Mouse (Mus musculus) liver, embryonic 11.5 days (tissue): Measurements from ENCODE around the gene Dlg2. TPM values are rescaled to one million over a fixed set of nuclear protein-coding genes. Genes with fewer than 3 reads are reported as not detected.

Experiments
- ATAC-seq: fragments of 200-750 bp; cut with Nextera tagmentation; replicated peaks from 2 replicates; pipeline ENCODE4 v1.8.0; 2017; ENCODE audit warnings: moderate number of reproducible peaks, mild to moderate bottlenecking, moderate TSS enrichment, moderate library complexity; ENCODE audit not compliant: low FRiP score
- DNase-seq: peaks from one replicate; pipeline ENCODE4 v3.0.0-alpha.2; 2017; ENCODE audit warnings: low spot score
- H3K27ac ChIP-seq: fragments of 300-500 bp; sonication (generic); 2 replicates; pipeline ENCODE4 v1.5.1; 2014; ENCODE audit warnings: mild to moderate bottlenecking, low read depth, low read length, control low read depth
- H3K27me3 ChIP-seq: fragments of 300-500 bp; sonication (generic); replicated peaks from 2 replicates; pipeline ENCODE4 v1.6.1; 2014; ENCODE audit warnings: low read length, mixed read lengths; ENCODE audit not compliant: control insufficient read depth, insufficient read depth
- H3K36me3 ChIP-seq: fragments of 300-500 bp; sonication (generic); 2 replicates; pipeline ENCODE4 v1.6.1; 2014; ENCODE audit warnings: mild to moderate bottlenecking, low read length, moderate library complexity, mixed read lengths; ENCODE audit not compliant: control insufficient read depth, insufficient read depth
- H3K4me1 ChIP-seq: fragments of 300-500 bp; sonication (generic); replicated peaks from 2 replicates; pipeline ENCODE4 v1.6.1; 2014; ENCODE audit warnings: low read length, mixed read lengths; ENCODE audit not compliant: control insufficient read depth, insufficient read depth
- H3K4me2 ChIP-seq: fragments of 300-500 bp; sonication (generic); 2 replicates; pipeline ENCODE4 v1.6.1; 2014; ENCODE audit warnings: mild to moderate bottlenecking, control low read depth, moderate library complexity
- H3K4me3 ChIP-seq: fragments of 300-500 bp; sonication (generic); 2 replicates; pipeline ENCODE4 v1.5.1; 2014; ENCODE audit warnings: low read depth, low read length, control low read depth
- H3K9ac ChIP-seq: fragments of 300-500 bp; sonication (generic); 2 replicates; pipeline ENCODE4 v1.6.1; 2014; ENCODE audit warnings: low read depth, low read length, control low read depth
- H3K9me3 ChIP-seq: fragments of 300-500 bp; sonication (generic); 2 replicates; pipeline ENCODE4 v1.6.1; 2016; ENCODE audit warnings: low read length, inconsistent platforms, mixed read lengths; ENCODE audit not compliant: control insufficient read depth
- WGBS: fragments of 180-500 bp; shearing (Covaris S2); extraction: QIAGEN DNeasy Blood & Tissue Kit; methylation state at CpG from one replicate; pipeline ENCODE4 v1.1.7; 2014; 5-methylcytosine and 5-hydroxymethylcytosine counted together
- polyA plus RNA-seq: library from polyadenylated mRNA; unstranded; fragments of >200 nt; fragmentation: Nextera tagmentation; extraction: Ambion mirVana; gene quantifications from 2 replicates; pipeline ENCODE4 v1.2.1, GENCODE M21; 2014

The Dlg2 gene
- polyA plus RNA-seq, 1 experiment from 2014 or later: 0.96 TPM

DNA sequence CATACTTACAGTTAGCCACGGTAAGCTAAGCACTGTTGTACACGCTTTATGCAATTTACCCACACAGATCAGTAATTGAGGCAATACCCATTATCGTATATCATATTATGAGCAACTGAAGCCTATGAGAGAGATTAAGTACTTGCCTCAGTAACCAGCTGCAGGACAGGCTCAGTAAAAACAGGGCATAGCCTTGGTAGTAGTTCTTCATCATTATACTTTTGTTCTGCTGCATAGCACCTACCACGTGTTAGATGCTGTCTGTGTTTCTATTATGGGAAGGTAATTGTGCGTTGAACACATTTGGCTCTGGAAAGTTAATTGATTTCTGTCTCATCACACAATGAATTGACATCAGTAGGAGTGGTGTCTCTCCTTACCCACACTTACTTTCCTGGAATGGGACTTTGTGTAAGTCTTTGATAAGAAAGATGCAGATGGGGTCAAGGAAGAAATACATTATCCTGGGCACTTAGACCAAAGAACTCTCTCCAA is 1897.4 kb downstream of the Dlg2 start:
- 83% methylated on average over 5 of the region's 5 CpGs for WGBS
- no peaks in the 10 kb centered on the region for H3K36me3 ChIP-seq
- no peak overlapping the region for H3K27ac ChIP-seq
- H3K9me3 ChIP-seq: no peaks in the 10 kb centered on the region
- H3K4me3 ChIP-seq: no peak overlapping the region
- DNase-seq (no peak), ATAC-seq (no peak)
- H3K4me1 ChIP-seq: no peaks in the 10 kb centered on the region
- H3K4me2 ChIP-seq: no peak overlapping the region
- H3K9ac ChIP-seq: no peak overlapping the region
- no peaks in the 10 kb centered on the region for H3K27me3 ChIP-seq

- H3K9ac ChIP-seq: no peak overlapping the region
- WGBS: 80% methylated on average over 5 of the region's 5 CpGs
- H3K4me1 ChIP-seq: no peaks in the 10 kb centered on the region
- ATAC-seq (no peak), DNase-seq (no peak)
- H3K9me3 ChIP-seq: no peaks in the 10 kb centered on the region
- H3K4me2 ChIP-seq: no peak overlapping the region
- H3K4me3 ChIP-seq: no peak overlapping the region
- H3K36me3 ChIP-seq: no peaks in the 10 kb centered on the region
- H3K27me3 ChIP-seq: no peaks in the 10 kb centered on the region
- no peak overlapping the region for H3K27ac ChIP-seq
Measured at GRCm38 (mm10) chr7:92383913-92384484, 1907.5 kb downstream of the Dlg2 start.

GRCm38 (mm10) chr7:92392052-92392640 is 1915.7 kb downstream of the Dlg2 start:
- no peak overlapping the region for H3K4me3 ChIP-seq
- H3K9me3 ChIP-seq: no peaks in the 10 kb centered on the region
- H3K36me3 ChIP-seq: no peaks in the 10 kb centered on the region
- no peak overlapping the region for H3K9ac ChIP-seq
- no peak overlapping the region for H3K4me2 ChIP-seq
- WGBS: 75% methylated on average over 6 of the region's 6 CpGs
- DNase-seq (no peak), ATAC-seq (no peak)
- H3K4me1 ChIP-seq: no peaks in the 10 kb centered on the region
- no peak overlapping the region for H3K27ac ChIP-seq
- no peaks in the 10 kb centered on the region for H3K27me3 ChIP-seq

- H3K4me3 ChIP-seq: no peak overlapping the region
- no peaks in the 10 kb centered on the region for H3K27me3 ChIP-seq
- H3K4me2 ChIP-seq: no peak overlapping the region
- H3K4me1 ChIP-seq: no peaks in the 10 kb centered on the region
- H3K9me3 ChIP-seq: no peaks in the 10 kb centered on the region
- DNase-seq: no peak
- H3K27ac ChIP-seq: no peak overlapping the region
- no peaks in the 10 kb centered on the region for H3K36me3 ChIP-seq
- ATAC-seq: no peak
- 76% methylated on average over 1 of the region's 1 CpGs for WGBS
- H3K9ac ChIP-seq: no peak overlapping the region
Measured at GRCm38 (mm10) chr7:92396783-92397182, 1920.3 kb downstream of the Dlg2 start.

DNA sequence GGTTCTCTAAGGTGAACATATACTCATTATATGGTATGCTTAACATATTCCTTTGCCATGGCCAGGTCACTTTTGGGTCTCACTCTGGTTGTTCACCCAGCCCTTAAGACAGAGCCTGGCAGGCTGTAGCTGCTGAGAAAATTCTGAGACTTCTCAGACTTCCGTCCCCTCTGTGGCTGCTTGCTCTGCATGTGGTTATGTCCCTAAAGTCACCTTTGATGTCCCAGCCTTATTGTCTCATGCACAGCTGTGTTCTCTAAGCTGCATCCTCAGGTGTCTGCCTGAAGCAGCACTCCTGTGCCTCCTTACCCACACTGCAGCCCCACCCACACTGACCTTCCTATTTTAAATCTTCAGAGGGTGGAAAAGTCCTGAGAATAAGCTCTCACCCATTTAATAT is 1922.4 kb downstream of the Dlg2 start:
- no peaks in the 10 kb centered on the region for H3K9me3 ChIP-seq
- no peaks in the 10 kb centered on the region for H3K36me3 ChIP-seq
- no peak overlapping the region for H3K9ac ChIP-seq
- DNase-seq (no peak), ATAC-seq (no peak)
- WGBS: 74% methylated on average over 1 of the region's 1 CpGs
- H3K4me2 ChIP-seq: no peak overlapping the region
- no peak overlapping the region for H3K4me3 ChIP-seq
- H3K4me1 ChIP-seq: no peaks in the 10 kb centered on the region
- no peak overlapping the region for H3K27ac ChIP-seq
- H3K27me3 ChIP-seq: no peaks in the 10 kb centered on the region

DNA sequence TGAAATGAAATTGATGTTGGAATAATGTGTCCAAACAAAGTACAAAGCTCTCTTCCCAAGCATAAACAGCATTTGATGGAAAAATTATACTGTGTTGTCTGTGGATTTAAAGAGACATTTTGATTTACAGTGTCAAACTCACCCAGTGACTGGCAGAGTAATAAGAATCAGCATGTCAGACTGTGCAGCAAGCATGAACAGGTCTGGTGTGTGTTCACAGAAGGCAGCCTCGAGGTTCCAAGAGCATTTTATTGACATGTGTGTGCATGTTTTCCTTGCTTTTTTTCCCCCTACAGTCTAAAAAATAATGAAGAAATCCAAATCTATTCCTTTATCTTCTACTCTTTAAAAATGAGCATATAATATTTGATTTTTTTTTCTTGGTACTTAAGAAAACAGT is 1924.1 kb downstream of the Dlg2 start:
- H3K27me3 ChIP-seq: no peaks in the 10 kb centered on the region
- H3K9me3 ChIP-seq: no peaks in the 10 kb centered on the region
- H3K9ac ChIP-seq: no peak overlapping the region
- no peaks in the 10 kb centered on the region for H3K36me3 ChIP-seq
- H3K4me3 ChIP-seq: no peak overlapping the region
- DNase-seq (no peak), ATAC-seq (no peak)
- H3K4me2 ChIP-seq: no peak overlapping the region
- no peak overlapping the region for H3K27ac ChIP-seq
- WGBS: 50% methylated on average over 1 of the region's 1 CpGs
- no peaks in the 10 kb centered on the region for H3K4me1 ChIP-seq

DNA sequence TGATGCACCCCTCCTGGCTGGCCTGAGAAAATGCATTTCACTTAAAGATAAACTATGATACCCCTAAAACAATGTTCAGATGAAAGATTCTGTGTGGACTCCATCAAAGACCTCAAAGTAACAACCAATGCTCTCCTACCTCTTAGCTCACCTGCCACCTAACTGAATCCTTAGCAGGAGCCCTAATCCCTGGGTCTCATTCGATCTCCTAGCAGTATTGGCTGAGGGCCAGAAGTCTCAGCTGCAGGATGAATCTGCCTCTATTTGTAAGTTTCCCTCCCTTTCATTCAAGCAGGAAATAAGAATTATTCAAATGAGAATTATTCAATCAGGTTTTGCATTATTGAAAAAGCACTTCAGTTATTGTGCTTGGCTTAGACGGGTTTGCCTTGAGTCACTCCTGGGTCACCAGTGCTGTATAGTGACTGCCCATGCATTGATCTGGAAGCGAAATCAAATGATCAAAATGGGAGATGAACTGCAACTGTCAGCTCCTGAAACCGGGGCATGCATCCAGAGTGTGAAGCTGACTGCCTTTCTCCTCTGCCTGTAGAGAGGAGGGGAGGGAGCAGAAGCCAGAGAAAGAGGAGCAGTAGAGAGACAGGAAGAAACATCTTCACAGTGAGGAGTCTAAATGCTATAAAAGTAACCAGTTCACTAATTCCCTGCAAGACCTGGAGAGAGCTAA is 1924.7 kb downstream of the Dlg2 start:
- Histone ChIP-seq H3K9ac (no peak overlapping the region), H3K36me3 (no peaks in the 10 kb centered on the region), H3K4me2 (no peak overlapping the region), H3K27me3 (no peaks in the 10 kb centered on the region), H3K9me3 (no peaks in the 10 kb centered on the region), H3K4me3 (no peak overlapping the region), H3K4me1 (no peaks in the 10 kb centered on the region), H3K27ac (no peak overlapping the region)
- WGBS: 62% methylated on average over 4 of the region's 4 CpGs
- DNase-seq (no peak), ATAC-seq (no peak)

DNA sequence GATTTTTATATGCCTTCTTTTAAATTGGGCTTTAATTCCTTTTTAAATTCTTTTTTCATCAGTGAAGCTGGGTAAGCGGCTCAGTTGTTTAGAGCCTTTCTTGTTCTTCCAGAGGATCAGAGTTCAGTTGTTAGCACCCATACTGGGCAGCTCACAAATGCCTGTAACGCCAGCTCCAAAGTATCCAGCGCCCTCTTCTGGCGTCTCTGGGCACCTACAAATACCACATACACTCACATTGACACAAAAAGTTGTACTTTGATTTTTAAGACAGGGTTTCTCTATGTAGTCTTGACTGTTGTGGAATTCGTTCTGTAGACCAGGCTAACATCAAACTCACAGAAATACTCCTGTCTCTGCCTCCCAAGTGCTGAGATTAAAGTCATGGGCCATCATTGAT is 1932.0 kb downstream of the Dlg2 start:
- Histone ChIP-seq H3K4me1 (no peaks in the 10 kb centered on the region), H3K27me3 (no peaks in the 10 kb centered on the region), H3K4me2 (no peak overlapping the region), H3K27ac (no peak overlapping the region), H3K4me3 (no peak overlapping the region), H3K36me3 (no peaks in the 10 kb centered on the region), H3K9me3 (no peaks in the 10 kb centered on the region), H3K9ac (no peak overlapping the region)
- DNase-seq (no peak), ATAC-seq (no peak)
- WGBS: 50% methylated on average over 5 of the region's 5 CpGs

GRCm38 (mm10) chr7:92420474-92420873 is 1944.0 kb downstream of the Dlg2 start:
- 71% methylated on average over 10 of the region's 10 CpGs for WGBS
- H3K4me1 ChIP-seq: no peaks in the 10 kb centered on the region
- H3K36me3 ChIP-seq: no peaks in the 10 kb centered on the region
- no peak overlapping the region for H3K27ac ChIP-seq
- ATAC-seq: no peak
- H3K9ac ChIP-seq: no peak overlapping the region
- no peak overlapping the region for H3K4me3 ChIP-seq
- no peak overlapping the region for H3K4me2 ChIP-seq
- no peaks in the 10 kb centered on the region for H3K27me3 ChIP-seq
- H3K9me3 ChIP-seq: no peaks in the 10 kb centered on the region
- DNase-seq: no peak
